Mouse (Mus musculus) embryonic facial prominence, embryonic 12.5 days (tissue): ENCODE data around the gene Pygo2. TPM values are rescaled to one million over a fixed set of nuclear protein-coding genes. Genes with fewer than 3 reads are reported as not detected.
A peak's percentile ranks its signal among the peaks of the same experiment; 100 is the strongest.

Source experiments
- ATAC-seq: fragments of 200-750 bp; cut with Nextera tagmentation; 2 replicates; pipeline ENCODE4 v1.8.0; 2017; ENCODE audit not compliant: insufficient number of reproducible peaks, insufficient read depth, low FRiP score, low TSS enrichment
- H3K27ac ChIP-seq: fragments of 300-500 bp; sonication (generic); 2 replicates; pipeline ENCODE4 v1.5.1; 2016; ENCODE audit warnings: mild to moderate bottlenecking
- H3K27me3 ChIP-seq: fragments of 300-500 bp; sonication (generic); 2 replicates; pipeline ENCODE4 v1.6.1; 2016; ENCODE audit warnings: mild to moderate bottlenecking, moderate library complexity
- H3K36me3 ChIP-seq: fragments of 300-500 bp; sonication (generic); 2 replicates; pipeline ENCODE4 v1.6.1; 2016; ENCODE audit warnings: mild to moderate bottlenecking
- H3K4me1 ChIP-seq: fragments of 300-500 bp; sonication (generic); 2 replicates; pipeline ENCODE4 v1.6.1; 2016
- H3K4me2 ChIP-seq: fragments of 300-500 bp; sonication (generic); replicated peaks from 2 replicates; pipeline ENCODE4 v1.6.1; 2016; ENCODE audit warnings: mild to moderate bottlenecking, moderate library complexity
- H3K4me3 ChIP-seq: fragments of 300-500 bp; sonication (generic); 2 replicates; pipeline ENCODE4 v1.5.1; 2016; ENCODE audit warnings: mild to moderate bottlenecking
- H3K9ac ChIP-seq: fragments of 300-500 bp; sonication (generic); 2 replicates; pipeline ENCODE4 v1.6.1; 2016; ENCODE audit warnings: mild to moderate bottlenecking, moderate library complexity
- H3K9me3 ChIP-seq: fragments of 300-500 bp; sonication (generic); 2 replicates; pipeline ENCODE4 v1.6.1; 2016; ENCODE audit warnings: mild to moderate bottlenecking, moderate library complexity
- WGBS: fragments of 180-500 bp; shearing (Covaris S2); methylation state at CpG from one replicate; pipeline ENCODE4 v1.1.7; 2016; 5-methylcytosine and 5-hydroxymethylcytosine counted together
- polyA plus RNA-seq: library from polyadenylated mRNA; unstranded; fragments of >200 nt; fragmentation: Nextera tagmentation; extraction: Ambion mirVana; gene quantifications from 2 replicates; pipeline ENCODE4 v1.2.1, GENCODE M21; 2016

Gene Pygo2
- polyA plus RNA-seq, 1 experiment from 2014 or later, result 67.9 TPM

DNA sequence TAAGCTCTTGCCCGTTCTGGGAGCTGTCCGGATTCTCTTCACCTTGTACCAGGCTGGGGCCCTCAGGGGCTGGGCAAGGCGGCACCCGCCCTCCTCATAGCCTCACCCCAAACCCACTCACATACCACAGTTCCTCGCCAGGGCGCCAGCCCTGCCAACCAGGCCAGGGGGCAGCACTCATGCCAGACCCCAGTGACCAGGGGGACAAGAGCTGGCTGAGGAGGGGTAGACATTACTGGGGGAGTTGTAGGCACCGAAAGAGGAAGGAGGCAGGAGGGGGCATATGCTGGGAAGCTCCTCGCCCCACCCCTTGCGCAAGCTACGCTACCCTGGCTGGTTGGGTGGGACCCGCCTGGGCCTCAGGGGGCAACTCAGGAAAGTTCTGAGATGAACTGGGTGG lies 42.4 kb upstream of the Pygo2 start:
- H3K4me3 ChIP-seq, result no peak overlapping the region
- H3K27me3 ChIP-seq, result peaks cover 21% of the 10 kb centered on the region
- peaks cover 46% of the 10 kb centered on the region for H3K4me1 ChIP-seq
- no peaks in the 10 kb centered on the region for H3K9me3 ChIP-seq
- ATAC-seq, result no peak
- 76% methylated on average over 11 of the region's 11 CpGs for WGBS
- H3K36me3 ChIP-seq, result no peaks in the 10 kb centered on the region
- no peak overlapping the region for H3K9ac ChIP-seq
- H3K27ac ChIP-seq, result no peak overlapping the region
- H3K4me2 ChIP-seq, result no peak overlapping the region

DNA sequence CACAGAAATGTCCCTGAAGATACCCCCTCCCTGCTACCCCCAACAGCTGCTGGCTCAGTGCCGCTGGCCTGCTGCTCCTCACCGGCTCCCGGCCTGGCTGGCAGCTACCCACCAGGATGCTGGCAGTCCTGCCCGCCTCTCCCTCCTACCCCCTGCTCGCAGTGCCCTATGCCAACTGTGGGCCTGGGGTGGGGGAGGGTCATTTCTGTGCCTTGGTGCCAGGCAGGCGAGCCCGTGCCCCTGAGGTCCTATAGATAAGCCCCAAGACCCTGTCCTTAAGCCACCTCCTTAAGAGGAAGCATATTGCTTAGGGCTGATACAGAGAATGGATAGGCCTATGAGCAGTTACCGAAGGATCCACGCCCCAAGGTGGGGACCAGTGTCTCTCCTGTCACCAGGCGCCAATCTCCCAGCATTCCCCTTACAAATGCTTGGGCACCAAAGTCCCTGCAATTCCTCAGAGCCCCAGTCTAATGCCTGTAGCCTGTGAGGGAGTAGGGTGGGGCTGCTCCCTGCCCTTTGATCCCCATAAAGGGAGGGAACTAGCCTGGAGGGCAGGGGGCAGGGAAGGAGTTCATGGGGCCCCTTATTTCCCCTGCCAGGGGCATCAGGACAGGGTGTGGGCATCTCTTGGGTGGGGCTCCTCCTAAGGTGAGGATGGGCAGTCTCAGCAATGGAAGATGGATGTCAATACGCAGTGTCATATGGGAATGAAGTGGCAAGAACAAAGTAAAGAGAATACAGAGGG lies 41.7 kb upstream of the Pygo2 start:
- Histone ChIP-seq H3K27me3 (peaks cover 26% of the 10 kb centered on the region), H3K4me3 (no peak overlapping the region), H3K9ac (no peak overlapping the region), H3K36me3 (no peaks in the 10 kb centered on the region), H3K4me2 (no peak overlapping the region), H3K9me3 (no peaks in the 10 kb centered on the region), H3K4me1 (peaks cover 52% of the 10 kb centered on the region), H3K27ac (no peak overlapping the region)
- ATAC-seq, result no peak
- 69% methylated on average over 11 of the region's 11 CpGs for WGBS

DNA sequence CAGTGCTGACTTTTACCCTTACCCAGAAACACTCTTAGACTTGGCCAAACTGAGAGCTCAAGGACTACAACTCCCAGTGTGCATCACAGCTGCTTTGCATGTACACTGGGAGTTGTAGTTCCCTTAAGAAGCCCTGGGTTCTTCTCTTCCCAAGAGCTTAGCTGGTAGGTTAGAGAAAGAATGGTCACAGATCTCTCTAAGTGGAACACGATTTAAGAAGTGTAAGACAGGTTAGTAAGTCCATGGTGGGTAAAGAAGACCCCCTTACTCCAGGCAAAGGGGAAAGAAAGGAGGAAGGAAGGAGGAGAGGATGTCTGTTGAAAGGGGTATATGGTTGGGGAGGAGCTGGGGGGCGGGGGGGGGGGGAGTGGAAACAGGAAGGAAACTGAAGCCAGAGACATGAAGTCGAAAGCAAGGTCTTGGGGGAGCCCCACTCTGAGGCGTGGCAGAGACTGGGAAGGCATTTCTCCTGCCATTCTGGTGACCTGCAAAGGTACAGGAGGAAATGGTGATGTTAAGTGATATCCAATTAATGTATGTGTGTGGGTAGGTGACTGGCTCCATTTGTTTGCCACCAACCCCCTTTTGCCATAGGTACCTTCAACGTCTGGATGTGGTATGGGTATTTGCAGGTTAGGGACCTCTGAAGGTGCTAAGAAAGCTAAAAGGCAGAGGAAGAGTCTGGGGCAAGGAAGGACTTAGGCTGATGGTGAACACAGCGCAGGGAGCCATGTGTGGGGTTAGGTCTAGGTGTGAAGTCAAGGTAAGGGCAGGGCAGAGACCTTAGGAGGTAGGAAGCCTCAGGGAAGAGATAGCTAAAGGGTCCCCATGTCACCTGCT lies 40.9 kb upstream of the Pygo2 start:
- no peak overlapping the region for H3K4me2 ChIP-seq
- H3K27me3 ChIP-seq, result peaks cover 26% of the 10 kb centered on the region
- H3K4me3 ChIP-seq, result no peak overlapping the region
- H3K9ac ChIP-seq, result no peak overlapping the region
- H3K9me3 ChIP-seq, result no peaks in the 10 kb centered on the region
- WGBS, result 75% methylated on average over 5 of the region's 6 CpGs
- H3K27ac ChIP-seq, result no peak overlapping the region
- peaks cover 52% of the 10 kb centered on the region for H3K4me1 ChIP-seq
- H3K36me3 ChIP-seq, result no peaks in the 10 kb centered on the region
- ATAC-seq, result no peak

DNA sequence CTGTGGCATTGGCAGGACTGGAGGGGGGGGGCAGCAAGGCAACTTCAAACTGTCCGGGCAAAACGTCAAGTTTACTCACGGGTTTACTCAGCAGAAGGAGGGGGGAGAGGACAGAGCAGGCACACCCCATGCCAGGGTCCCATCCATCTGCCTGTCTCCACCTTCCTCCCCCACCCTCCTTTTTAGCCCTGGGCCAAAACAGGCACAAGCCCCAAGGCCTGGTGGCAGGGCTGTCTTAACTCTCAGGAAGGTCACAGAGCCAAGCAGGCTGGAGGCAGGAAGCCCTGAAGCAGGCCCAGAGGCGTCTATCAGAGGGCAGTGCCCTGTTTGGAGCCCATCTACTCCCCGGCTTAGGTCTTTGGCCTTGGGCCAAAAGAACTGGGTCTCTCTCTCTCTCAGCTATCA lies 39.9 kb upstream of the Pygo2 start:
- no peaks in the 10 kb centered on the region for H3K9me3 ChIP-seq
- peaks cover 54% of the 10 kb centered on the region for H3K4me1 ChIP-seq
- no peak overlapping the region for H3K9ac ChIP-seq
- 68% methylated on average over 5 of the region's 5 CpGs for WGBS
- no peak overlapping the region for H3K4me3 ChIP-seq
- H3K36me3 ChIP-seq, result no peaks in the 10 kb centered on the region
- H3K4me2 ChIP-seq, result no peak overlapping the region; the same call in 1 of the 2 replicates
- ATAC-seq, result no peak
- no peak overlapping the region for H3K27ac ChIP-seq
- peaks cover 26% of the 10 kb centered on the region for H3K27me3 ChIP-seq

DNA sequence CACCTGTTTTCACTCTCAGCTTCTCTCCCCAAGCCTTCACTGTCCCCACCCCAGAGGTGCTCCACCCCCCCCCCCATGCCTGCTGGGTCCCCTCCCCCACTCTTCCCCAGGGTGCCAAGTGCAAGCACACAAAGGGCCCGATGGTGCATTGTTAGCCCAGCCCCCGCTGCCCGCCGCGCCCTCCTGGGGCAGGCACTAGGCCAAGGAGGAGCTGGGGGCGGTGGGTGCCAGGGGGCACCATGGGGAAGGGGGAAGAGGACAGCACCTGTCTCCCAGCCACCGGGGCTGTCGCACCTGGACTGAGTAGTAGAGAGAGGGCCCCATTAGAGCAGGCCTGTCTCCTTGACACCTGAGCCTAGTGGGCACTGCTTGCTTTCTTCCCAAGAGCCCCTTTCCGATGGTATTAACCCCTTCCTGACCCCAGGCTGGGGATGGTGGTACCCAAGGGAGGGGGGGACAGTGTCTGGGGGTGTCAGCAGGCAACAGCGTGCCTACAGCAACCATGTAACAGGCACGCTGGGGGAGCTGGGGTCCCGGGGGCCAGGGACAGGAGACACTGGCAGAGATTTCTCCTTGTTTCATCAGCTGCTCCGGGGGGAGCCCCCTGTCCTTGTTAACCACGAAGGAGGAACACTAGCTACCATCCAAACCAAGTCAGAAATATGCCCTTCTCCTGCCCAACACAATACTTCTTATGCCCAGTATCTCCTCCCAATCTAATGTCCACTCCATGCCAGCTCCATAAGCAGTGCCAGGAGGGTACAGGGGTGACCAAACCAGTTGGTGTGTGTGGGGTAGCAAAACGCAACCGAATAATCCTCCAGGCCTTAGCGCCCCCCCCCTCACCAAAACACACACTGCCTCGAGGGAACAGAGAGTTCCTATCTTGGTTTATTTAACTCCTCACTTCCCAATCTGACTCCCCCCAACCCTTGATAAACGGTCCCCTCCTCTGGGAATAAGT lies 39.0 kb upstream of the Pygo2 start:
- no peak for ATAC-seq
- no peaks in the 10 kb centered on the region for H3K36me3 ChIP-seq
- H3K9me3 ChIP-seq, result no peaks in the 10 kb centered on the region
- H3K27ac ChIP-seq, result no peak overlapping the region
- H3K9ac ChIP-seq, result peak overlapping the region; percentile 53
- H3K4me1 ChIP-seq, result peaks cover 60% of the 10 kb centered on the region
- H3K4me3 ChIP-seq, result peak overlapping the region; percentile 50
- 6% methylated on average over 19 of the region's 19 CpGs for WGBS
- H3K4me2 ChIP-seq, result peak overlapping the region; percentile 97
- peaks cover 26% of the 10 kb centered on the region for H3K27me3 ChIP-seq

DNA sequence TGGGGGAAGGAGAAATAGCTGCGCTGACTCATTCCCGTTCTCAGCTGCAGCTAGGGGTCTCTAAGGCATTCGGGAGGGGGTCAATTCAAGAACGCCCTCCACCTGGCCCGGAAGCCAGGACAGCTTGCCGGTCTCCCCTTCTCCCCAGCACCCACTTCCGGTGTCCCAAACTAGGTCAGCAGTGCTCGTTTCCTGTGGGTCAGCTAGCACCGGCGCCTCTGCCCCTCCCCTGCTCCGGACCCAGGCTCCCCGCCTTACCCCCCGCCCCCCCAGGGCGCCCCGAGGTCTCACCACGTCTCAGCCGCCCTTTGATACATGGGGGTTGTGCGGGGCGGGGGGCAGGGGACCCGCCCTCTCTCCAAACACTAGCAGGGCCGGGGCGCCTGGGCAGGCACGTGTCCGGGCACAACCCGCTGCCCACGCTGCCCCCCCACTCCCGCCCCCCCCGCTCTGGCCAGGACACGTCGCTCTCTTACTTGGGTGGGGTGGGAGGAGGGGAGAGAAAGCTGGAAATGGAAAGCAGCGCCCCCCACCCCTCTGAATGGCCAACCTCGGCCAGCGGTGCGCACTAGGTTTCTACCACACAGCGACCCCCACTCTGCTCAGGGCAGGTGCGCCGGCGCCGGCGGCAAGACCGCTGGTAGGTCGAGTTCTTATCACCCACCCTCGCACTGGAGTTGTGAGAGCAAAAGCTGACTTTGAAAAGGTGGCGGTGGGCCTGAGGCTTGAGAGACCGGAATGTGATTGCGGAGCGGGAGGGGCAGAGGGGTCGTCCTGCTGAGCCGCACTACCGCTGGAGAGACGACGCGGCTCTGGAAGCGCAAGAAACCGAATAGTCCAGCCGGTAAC lies 38.1 kb upstream of the Pygo2 start:
- Histone ChIP-seq H3K9me3 (no peaks in the 10 kb centered on the region), H3K27ac (no peak overlapping the region), H3K4me1 (peaks cover 54% of the 10 kb centered on the region), H3K27me3 (peaks cover 26% of the 10 kb centered on the region), H3K4me3 (peak overlapping the region; percentile 50), H3K4me2 (peak overlapping the region; percentile 97), H3K9ac (peak overlapping the region; percentile 53), H3K36me3 (no peaks in the 10 kb centered on the region)
- no peak for ATAC-seq
- under 1% methylated on average over 56 of the region's 56 CpGs for WGBS

DNA sequence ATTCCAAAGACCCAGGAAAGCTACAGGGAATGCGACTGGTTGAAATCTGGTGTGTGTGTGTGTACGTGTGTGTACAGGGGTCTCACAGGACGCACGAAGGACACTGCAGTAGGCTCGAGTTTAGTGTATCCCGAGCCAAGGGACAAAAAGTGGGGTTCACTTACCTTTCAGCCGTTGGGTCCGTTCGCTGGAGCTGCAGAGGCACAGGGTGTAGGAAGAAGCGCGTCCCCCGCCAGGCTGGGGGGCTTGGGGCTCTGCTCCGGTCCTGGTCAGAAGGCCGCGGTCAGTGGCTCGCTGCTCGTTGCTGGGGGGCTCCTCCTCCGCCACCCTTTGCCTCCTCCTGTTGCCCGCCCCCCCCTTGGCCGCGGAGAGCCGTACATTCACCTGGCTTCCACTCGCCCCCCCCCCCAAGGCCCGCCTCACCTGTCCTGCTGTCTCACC lies 37.1 kb upstream of the Pygo2 start:
- H3K36me3 ChIP-seq, result no peaks in the 10 kb centered on the region
- WGBS, result under 1% methylated on average over 17 of the region's 24 CpGs
- no peak for ATAC-seq
- H3K9ac ChIP-seq, result no peak overlapping the region
- H3K4me2 ChIP-seq, result peak overlapping the region; percentile 97
- H3K27ac ChIP-seq, result no peak overlapping the region
- peaks cover 26% of the 10 kb centered on the region for H3K27me3 ChIP-seq
- H3K4me1 ChIP-seq, result peaks cover 46% of the 10 kb centered on the region
- peak overlapping the region; percentile 50 for H3K4me3 ChIP-seq
- no peaks in the 10 kb centered on the region for H3K9me3 ChIP-seq

DNA sequence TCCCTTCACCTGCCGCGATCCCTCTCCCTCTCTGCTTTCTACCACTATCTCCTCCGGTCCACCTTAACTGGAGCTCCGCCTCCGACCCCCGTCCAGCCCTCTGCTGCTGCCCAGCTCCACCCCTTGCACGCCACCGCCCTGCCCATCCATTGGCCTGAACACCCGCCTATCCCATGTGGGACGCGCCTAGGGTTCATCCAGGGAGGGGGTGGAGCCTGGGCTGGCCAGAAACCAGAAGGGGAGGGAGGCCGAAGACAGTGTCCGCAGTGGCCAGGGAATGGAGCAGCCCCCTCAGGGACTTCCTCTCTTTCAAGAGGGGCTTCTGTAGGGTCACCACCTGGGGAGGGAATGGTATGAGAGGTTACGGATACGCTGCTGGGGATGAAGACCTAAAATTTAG lies 36.4 kb upstream of the Pygo2 start:
- H3K27ac ChIP-seq, result peak overlapping the region; percentile 68; the same call in 1 of the 2 replicates
- H3K9ac ChIP-seq, result peak overlapping the region; percentile 58; the same call in 1 of the 2 replicates
- H3K4me3 ChIP-seq, result peak overlapping the region; percentile 50
- H3K4me1 ChIP-seq, result peaks cover 46% of the 10 kb centered on the region
- H3K27me3 ChIP-seq, result peaks cover 26% of the 10 kb centered on the region
- peak; percentile 94 for ATAC-seq
- H3K36me3 ChIP-seq, result no peaks in the 10 kb centered on the region
- H3K9me3 ChIP-seq, result no peaks in the 10 kb centered on the region
- peak overlapping the region; percentile 97 for H3K4me2 ChIP-seq
- under 1% methylated on average over 15 of the region's 15 CpGs for WGBS

DNA sequence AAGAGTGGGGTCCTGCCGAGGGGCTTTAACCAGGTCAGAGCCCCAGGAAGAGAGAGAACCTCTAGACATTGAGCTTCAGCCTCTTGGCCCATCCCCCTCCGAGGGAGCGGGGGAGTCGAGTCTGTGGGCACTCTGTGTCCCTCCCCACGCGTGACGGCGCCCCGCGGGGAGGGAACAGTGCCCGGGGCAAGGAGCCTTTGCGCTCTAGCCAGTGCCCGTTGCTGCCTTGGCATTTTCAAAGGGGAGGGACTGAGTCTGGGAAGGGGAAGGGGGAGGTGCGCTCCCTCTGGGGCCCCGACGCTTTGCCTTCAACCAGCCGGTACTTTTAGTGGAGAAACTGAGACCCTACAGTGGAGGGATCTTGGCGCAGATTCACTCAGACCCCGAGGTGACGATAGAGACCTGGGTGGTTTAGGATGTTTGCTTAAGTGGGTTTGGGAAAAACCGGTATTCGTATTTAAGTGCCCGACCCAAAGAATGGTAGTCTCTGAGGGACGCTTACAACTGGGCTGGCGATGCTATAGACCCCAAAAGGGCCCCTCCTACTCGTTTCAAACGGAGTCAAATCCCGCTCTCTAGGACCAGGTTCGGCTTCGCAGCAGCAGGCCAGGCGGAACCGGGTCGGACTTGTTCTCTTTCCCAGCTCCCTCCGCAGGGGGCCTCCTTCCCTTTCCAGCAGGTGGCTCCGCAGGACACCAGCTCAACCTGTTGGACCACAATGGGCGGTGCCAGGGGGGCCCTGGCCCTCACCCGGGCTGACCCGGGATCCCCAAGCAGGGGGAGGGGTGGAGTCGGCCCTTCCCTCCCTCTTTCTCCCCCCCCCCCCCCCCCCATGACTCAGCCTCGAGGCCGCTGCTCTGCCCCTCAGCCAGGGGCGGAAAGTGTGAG lies 35.8 kb upstream of the Pygo2 start, which contains the start of gene Zbtb7b:
Zbtb7b (minus strand) TSS at position 771 of the 888 bp plus-strand sequence.
- H3K9me3 ChIP-seq, result no peaks in the 10 kb centered on the region
- peak within 1 kb of the TSS; percentile 68 for H3K27ac ChIP-seq
- peaks cover 26% of the 10 kb centered on the region for H3K27me3 ChIP-seq
- H3K4me3 ChIP-seq, result peak within 1 kb of the TSS; percentile 50
- peaks cover 46% of the 10 kb centered on the region for H3K4me1 ChIP-seq
- peak; percentile 5; the same call in 1 of the 2 replicates for ATAC-seq
- H3K36me3 ChIP-seq, result no peaks in the 10 kb centered on the region
- H3K4me2 ChIP-seq, result peak within 1 kb of the TSS; percentile 97
- under 1% methylated on average over 39 of the region's 42 CpGs for WGBS
- peak within 1 kb of the TSS; percentile 58 for H3K9ac ChIP-seq

DNA sequence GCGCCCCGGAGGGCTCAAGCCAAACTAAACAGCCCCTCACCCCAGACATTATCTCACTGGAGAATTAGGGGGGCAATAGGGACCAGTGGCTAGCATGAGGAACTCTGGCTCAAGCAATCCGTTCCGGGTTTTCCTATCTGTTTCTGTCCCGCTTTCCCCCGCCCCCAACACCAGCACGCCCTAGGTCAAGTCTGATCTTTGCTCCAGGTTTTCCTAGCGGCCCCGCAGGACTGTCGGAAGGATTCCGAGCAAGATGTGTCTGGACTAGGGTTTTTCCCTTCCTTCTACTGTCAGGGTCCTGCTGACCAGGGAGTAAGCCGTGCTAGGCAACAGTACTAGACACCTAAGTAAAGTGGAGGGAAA lies 35.1 kb upstream of the Pygo2 start:
- H3K9ac ChIP-seq, result peak overlapping the region; percentile 58
- H3K27ac ChIP-seq, result peak overlapping the region; percentile 68
- H3K4me1 ChIP-seq, result peaks cover 46% of the 10 kb centered on the region
- no peaks in the 10 kb centered on the region for H3K9me3 ChIP-seq
- peak overlapping the region; percentile 50 for H3K4me3 ChIP-seq
- H3K4me2 ChIP-seq, result peak overlapping the region; percentile 97
- no peaks in the 10 kb centered on the region; the same call in 1 of the 2 replicates for H3K36me3 ChIP-seq
- H3K27me3 ChIP-seq, result peaks cover 26% of the 10 kb centered on the region
- ATAC-seq, result no peak
- WGBS, result under 1% methylated on average over 12 of the region's 12 CpGs
